Mouse (Mus musculus): ENCODE results near the gene Lad1. TPM values are rescaled to one million over a fixed set of nuclear protein-coding genes. Genes with fewer than 3 reads are reported as not detected.

Lad1 gene
- polyA plus RNA-seq (2015; fragmentation: Nextera tagmentation; extraction: Ambion mirVana): 1.4 and 2.0 TPM in 2 replicates

DNA sequence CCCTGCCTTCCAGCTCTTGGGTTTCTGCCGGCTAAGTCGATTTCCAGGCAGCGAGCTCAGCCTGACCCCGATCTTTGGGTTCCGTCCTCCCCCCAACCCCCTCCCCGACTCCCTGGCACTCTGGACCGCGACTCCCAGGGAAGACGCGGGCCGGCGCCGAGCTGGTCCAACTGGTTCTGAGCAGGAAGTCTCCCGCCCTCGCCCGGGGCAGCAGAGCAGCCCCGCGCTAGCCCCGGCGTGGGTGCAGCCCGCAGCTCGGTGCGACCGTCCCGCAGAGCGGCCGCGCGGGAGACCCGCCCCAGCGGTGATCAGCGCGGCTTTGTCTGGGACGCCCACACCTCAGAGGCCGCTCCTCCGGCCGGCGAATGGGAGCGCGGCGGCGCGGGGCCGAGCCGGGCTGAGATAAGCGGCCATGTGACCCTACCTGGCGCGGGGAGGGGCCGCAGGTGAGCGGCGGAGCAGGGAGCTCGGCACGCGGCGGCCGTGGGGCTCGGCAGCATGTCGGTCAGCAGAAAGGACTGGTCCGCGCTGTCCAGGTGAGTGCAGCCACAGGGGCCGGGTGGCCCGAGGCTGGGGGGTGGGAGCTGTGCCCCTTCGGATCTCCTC, at the start of gene Lad1:
TSS of gene Lad1 (plus strand) at position 118 of the 606 bp plus-strand sequence.

DNA sequence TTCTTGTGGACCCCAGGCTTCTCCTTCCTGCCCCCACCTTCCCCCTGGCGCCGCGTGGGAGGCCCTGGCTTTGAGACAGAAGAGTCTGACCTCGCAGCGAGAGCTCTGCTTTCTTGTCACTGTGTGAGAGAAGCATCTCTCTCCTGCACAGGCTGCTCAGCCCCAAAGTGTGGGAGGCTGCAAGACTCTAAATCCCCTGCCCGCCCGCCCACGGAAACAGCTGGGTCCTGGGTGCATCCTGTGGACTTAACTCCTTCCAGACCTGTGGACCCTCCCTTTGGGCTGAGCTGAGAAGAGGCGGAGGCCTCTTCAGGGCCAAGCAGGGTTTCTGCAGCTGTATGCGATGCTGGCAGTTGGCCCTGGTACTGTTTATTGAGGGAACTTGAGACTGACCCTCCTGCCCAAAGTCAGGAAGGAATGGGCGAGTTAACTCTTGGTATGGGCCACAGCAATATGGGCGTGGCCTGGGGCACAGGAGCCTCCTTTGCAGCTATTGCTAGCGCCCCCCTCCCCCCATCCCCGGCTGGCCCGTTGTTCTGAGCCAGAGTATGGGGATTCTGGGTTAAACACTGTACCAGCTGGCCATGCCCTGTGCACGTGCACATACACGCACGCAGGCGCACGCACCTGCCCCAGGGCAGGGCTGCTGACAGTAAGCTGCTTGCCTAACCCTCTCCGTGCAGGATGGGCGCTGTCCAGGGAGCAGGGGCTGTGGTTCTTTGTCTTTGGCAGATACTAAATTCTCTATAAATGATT, 39.4 kb upstream of the Lad1 start, which contains the start of gene Tnni1:
TSS of gene Tnni1 (plus strand) at position 655 of the 756 bp plus-strand sequence.

GRCm38 (mm10) chr1:135835716-135836483, 17.5 kb downstream of the Lad1 start, which contains the start of gene Tnnt2:
Gene Tnnt2 (plus strand): TSS chr1:135836354.

Other genes starting within 250 kb of the Lad1 start
- 2.7 and 3.2 TPM in 2 replicates for gene Nav1, start 211.3 kb upstream of the Lad1 start, polyA plus RNA-seq (2015; fragmentation: Nextera tagmentation; extraction: Ambion mirVana)
- gene Csrp1, start 98.5 kb upstream of the Lad1 start, polyA plus RNA-seq (2015; fragmentation: Nextera tagmentation; extraction: Ambion mirVana): 127 and 129 TPM in 2 replicates
- gene Phlda3, start 52.5 kb upstream of the Lad1 start, polyA plus RNA-seq (2015; fragmentation: Nextera tagmentation; extraction: Ambion mirVana): 21.4 and 30.0 TPM in 2 replicates
- 2.7 TPM in 2 replicates for gene Tnni1, start 39.2 kb upstream of the Lad1 start, polyA plus RNA-seq (2015; fragmentation: Nextera tagmentation; extraction: Ambion mirVana)
- 2.2 and 3.0 TPM in 2 replicates for gene Tnnt2, start 17.8 kb downstream of the Lad1 start, polyA plus RNA-seq (2015; fragmentation: Nextera tagmentation; extraction: Ambion mirVana)
- 0.08 and 0.12 TPM in 2 replicates for gene Pkp1, start 100.6 kb downstream of the Lad1 start, polyA plus RNA-seq (2015; fragmentation: Nextera tagmentation; extraction: Ambion mirVana)
- gene Igfn1, start 187.7 kb downstream of the Lad1 start, polyA plus RNA-seq (2015; fragmentation: Nextera tagmentation; extraction: Ambion mirVana): not detected in 2 replicates
- gene Tmem9, start 189.6 kb downstream of the Lad1 start, polyA plus RNA-seq (2015; fragmentation: Nextera tagmentation; extraction: Ambion mirVana): 62.6 and 70.5 TPM in 2 replicates
- not detected in 2 replicates for gene Ascl5, start 232.2 kb downstream of the Lad1 start, polyA plus RNA-seq (2015; fragmentation: Nextera tagmentation; extraction: Ambion mirVana)
- 0.05 and 0.08 TPM in 2 replicates for gene Cacna1s, start 234.2 kb downstream of the Lad1 start, polyA plus RNA-seq (2015; fragmentation: Nextera tagmentation; extraction: Ambion mirVana)